Mouse (Mus musculus): ENCODE measurements around the gene 4930402F06Rik. TPM values are rescaled to one million over a fixed set of nuclear protein-coding genes. Genes with fewer than 3 reads are reported as not detected.

4930402F06Rik gene
- polyA plus RNA-seq, 1 experiment = not detected

DNA sequence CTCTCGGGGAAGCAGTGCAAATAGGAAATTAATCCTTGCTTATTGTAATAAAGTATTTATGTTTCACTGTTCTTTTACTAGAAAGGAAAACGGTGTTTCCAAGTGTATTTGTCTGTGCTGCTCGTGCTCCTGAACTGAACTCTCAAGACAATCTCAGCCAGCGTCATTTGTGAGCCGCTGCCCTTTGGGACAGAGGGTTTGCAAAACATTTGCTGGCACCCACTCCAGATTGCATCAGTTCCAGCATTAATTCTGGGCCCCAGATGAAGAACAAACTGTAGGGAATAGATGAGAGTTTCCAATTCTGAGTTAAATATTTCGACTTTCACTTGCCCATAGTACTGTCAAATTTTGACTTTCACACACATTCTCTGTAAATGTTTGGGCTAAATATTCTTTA is 58.3 kb downstream of the 4930402F06Rik start:
- peak; percentile 57 for DNase-seq (ENCODE audit: low read depth)

GRCm38 (mm10) chr2:35338036-35338435 is 58.9 kb downstream of the 4930402F06Rik start:
- no peak for DNase-seq (ENCODE audit: low read depth)

- DNase-seq (ENCODE audit: low read depth) = no peak
Measured at GRCm38 (mm10) chr2:35337419-35337818, 59.6 kb downstream of the 4930402F06Rik start.

GRCm38 (mm10) chr2:35336388-35337280 is 60.3 kb downstream of the 4930402F06Rik start, which contains the start of gene Stom:
Gene Stom (minus strand): TSS chr2:35336976.
- peak; percentile 77 for DNase-seq (ENCODE audit: low read depth)

DNA sequence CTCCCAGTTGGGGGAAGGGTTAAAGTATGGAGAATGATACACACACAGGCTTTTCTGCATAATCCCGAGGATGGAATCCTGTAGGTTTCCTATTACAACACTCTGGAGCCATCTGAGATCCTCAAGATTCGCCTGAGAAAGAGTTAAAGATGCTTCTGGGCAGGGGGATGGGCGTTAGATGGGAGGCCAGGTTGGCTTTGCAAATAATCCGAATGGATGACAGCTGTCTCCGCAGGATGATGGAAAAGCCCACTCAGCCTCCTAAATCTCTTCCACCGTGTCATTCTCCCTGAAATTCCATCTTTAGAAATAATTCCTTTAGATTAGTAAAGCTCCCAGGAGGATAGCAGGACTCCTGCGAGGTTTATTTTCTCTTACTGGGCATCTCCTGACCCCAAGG is 61.4 kb downstream of the 4930402F06Rik start:
- no peak for DNase-seq (ENCODE audit: low read depth)

GRCm38 (mm10) chr2:35333670-35334069 is 63.3 kb downstream of the 4930402F06Rik start:
- DNase-seq (ENCODE audit: low read depth) = no peak

DNA sequence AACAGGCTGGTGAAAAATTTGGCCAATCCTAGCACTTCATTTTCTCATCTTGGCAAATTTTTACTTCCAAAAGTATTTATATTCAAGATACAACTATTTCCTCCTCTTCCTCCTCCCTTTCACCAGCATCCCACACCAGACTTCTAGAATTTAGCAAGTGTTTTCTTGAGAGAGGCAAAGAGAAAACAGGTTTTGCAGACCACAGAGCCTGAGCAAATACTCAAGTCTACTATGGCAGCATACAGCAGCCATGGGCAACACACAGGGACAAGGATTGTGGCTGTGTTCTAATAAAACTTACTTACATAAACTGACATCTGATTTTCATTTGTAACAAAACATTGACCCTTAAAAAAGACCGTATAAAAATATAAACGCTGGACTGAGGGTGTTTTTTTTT is 65.8 kb downstream of the 4930402F06Rik start:
- DNase-seq (ENCODE audit: low read depth) = no peak

- DNase-seq (ENCODE audit: low read depth) = no peak
Measured at GRCm38 (mm10) chr2:35329061-35329460, 67.9 kb downstream of the 4930402F06Rik start.

DNA sequence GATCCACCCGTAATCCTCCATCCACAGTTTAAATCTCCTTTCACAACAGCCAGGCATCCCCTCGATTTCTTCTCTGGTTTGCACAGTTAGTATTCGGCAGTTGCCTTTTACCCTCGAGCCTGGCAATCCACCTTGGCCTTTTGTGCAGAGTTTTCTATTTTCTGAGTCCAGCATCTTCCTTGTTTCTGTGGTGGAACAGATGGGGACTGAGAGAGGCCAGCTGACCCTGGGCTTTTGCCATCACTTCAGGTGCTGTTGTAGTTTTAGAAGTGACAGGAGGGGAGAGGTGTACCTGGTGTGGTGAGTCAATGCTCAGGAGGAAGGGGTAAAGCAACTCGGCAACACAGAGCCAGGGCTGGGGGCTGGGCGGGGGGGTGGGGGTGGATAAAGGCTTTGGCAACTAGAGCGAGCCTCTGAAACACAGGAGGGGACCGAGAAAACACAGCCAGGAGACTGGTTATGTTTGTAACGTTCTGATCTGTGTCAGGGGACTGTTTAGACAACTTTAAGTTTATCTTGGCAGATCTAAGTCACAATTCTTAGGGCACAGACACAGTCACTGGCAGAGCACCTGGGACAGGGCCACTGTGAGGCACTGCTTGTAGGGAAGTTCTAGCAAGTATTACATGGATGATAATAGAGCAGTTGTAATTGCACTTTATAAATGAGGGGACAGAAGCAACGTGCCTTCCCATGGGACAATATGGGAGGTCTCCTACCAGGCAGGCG is 68.7 kb downstream of the 4930402F06Rik start:
- no peak for DNase-seq (ENCODE audit: low read depth)

GRCm38 (mm10) chr2:35327583-35327982 is 69.4 kb downstream of the 4930402F06Rik start:
- no peak for DNase-seq (ENCODE audit: low read depth)

DNA sequence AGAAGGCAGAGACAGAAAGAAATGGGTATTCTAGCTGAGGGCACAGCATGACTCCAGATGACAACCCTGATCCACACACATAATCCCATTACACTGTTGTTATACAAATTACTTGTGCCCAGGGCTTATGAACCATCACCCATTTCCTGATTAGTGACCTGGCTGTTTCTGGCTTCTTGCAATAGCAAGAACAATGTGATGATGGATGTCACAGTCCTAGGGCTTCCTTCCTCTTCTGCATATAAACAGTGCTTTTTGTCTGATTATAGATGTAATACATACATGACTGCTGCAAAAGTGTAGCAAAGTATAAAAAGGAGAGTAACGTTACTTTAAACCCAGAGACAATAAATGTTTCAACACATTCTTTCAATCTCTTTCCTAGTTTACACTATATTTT is 70.0 kb downstream of the 4930402F06Rik start:
- DNase-seq (ENCODE audit: low read depth) = no peak

DNA sequence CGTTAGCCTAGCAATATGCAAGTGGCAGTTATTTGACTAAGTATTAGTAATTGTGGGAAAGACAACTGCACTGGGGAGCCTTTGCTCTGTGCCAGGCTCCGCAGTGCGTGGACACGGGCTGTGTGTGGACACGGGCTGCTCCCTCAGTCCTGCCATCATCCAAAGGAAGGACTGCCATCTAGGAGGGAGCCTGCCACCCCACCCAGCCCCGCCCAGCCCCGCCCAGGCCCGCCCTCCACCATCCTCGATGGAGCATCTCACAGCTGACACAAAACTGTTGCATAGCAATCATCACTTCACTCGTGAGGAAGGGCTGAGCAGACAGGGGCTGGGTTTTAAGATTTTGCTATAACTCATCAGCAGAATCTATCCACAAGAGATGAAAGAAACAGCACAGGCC is 71.0 kb downstream of the 4930402F06Rik start:
- DNase-seq (ENCODE audit: low read depth) = no peak

Other genes starting within 250 kb of the 4930402F06Rik start
- 49.2 and 69.8 TPM in 2 replicates for gene Rab14, start 196.1 kb downstream of the 4930402F06Rik start, polyA plus RNA-seq (2012; rRNA removed)
- gene Gsn, start 140.8 kb downstream of the 4930402F06Rik start, polyA plus RNA-seq (2012; rRNA removed) = 3,825 and 4,184 TPM in 2 replicates
- 38.7 and 54.3 TPM in 2 replicates for gene Stom, start 60.2 kb downstream of the 4930402F06Rik start, polyA plus RNA-seq (2012; rRNA removed)
- gene 4930568D16Rik, start 29.4 kb downstream of the 4930402F06Rik start, polyA plus RNA-seq (2012; rRNA removed) = not detected in 2 replicates
- gene Ggta1, start 66.1 kb upstream of the 4930402F06Rik start, polyA plus RNA-seq (2012; rRNA removed) = 29.5 and 37.9 TPM in 2 replicates
- gene Dab2ip, start 161.1 kb upstream of the 4930402F06Rik start, polyA plus RNA-seq (2012; rRNA removed) = 50.9 and 53.6 TPM in 2 replicates

All from gonadal fat pad, adult 2 months (tissue).